Mouse (Mus musculus) central nervous system, embryonic 11.5 days (tissue): ENCODE measurements around the gene Olfr1256. TPM values are rescaled to one million over a fixed set of nuclear protein-coding genes. Genes with fewer than 3 reads are reported as not detected.

Experiments used
- polyA plus RNA-seq: library from polyadenylated mRNA; depleted of rRNA; stranded (reverse); fragments of >200 nt; gene quantifications from 2 replicates; pipeline ENCODE4 v1.2.3, GENCODE M21; 2012; rRNA removed

Olfr1256 gene
- polyA plus RNA-seq = not detected in 2 replicates

GRCm38 (mm10) chr2:89841455-89841854 lies at the start of gene Olfr1256:
Gene Olfr1256, minus strand, starts transcription at chr2:89841555.

GRCm38 (mm10) chr2:89878137-89878536 lies 36.8 kb upstream of the Olfr1256 start, which contains the start of gene Olfr1257:
Gene Olfr1257, plus strand, starts transcription at chr2:89878437.

GRCm38 (mm10) chr2:89848105-89848504 lies 6.8 kb upstream of the Olfr1256 start, which contains the start of gene Olfr48:
Gene Olfr48, minus strand, starts transcription at chr2:89848205.

GRCm38 (mm10) chr2:89811751-89812150 lies 29.6 kb downstream of the Olfr1256 start, which contains the start of gene Olfr1255:
Gene Olfr1255, plus strand, starts transcription at chr2:89812051.

GRCm38 (mm10) chr2:89793519-89793918 lies 47.8 kb downstream of the Olfr1256 start, which contains the start of gene Olfr1254:
Gene Olfr1254, minus strand, starts transcription at chr2:89793619.

Other genes starting within 250 kb of the Olfr1256 start
- gene Olfr1246, start 248.4 kb downstream of the Olfr1256 start, polyA plus RNA-seq = not detected in 2 replicates
- not detected in 2 replicates for gene Olfr1247, start 227.4 kb downstream of the Olfr1256 start, polyA plus RNA-seq
- not detected in 2 replicates for gene Olfr1248, start 223.3 kb downstream of the Olfr1256 start, polyA plus RNA-seq
- gene Olfr1249, start 206.6 kb downstream of the Olfr1256 start, polyA plus RNA-seq = not detected in 2 replicates
- gene Olfr1250, start 180.1 kb downstream of the Olfr1256 start, polyA plus RNA-seq = not detected in 2 replicates
- gene Olfr1251, start 169.6 kb downstream of the Olfr1256 start, polyA plus RNA-seq = not detected in 2 replicates
- not detected in 2 replicates for gene Olfr1252, start 116.5 kb downstream of the Olfr1256 start, polyA plus RNA-seq
- gene Olfr1253, start 84.5 kb downstream of the Olfr1256 start, polyA plus RNA-seq = not detected in 2 replicates
- not detected in 2 replicates for gene Olfr1254, start 47.9 kb downstream of the Olfr1256 start, polyA plus RNA-seq
- gene Olfr1255, start 29.5 kb downstream of the Olfr1256 start, polyA plus RNA-seq = not detected in 2 replicates
- gene Olfr48, start 6.7 kb upstream of the Olfr1256 start, polyA plus RNA-seq = not detected in 2 replicates
- not detected in 2 replicates for gene Olfr1257, start 36.9 kb upstream of the Olfr1256 start, polyA plus RNA-seq
- gene Olfr1258, start 85.8 kb upstream of the Olfr1256 start, polyA plus RNA-seq = not detected in 2 replicates
- gene Olfr1259, start 107.1 kb upstream of the Olfr1256 start, polyA plus RNA-seq = not detected in 2 replicates
- gene Olfr1260, start 132.8 kb upstream of the Olfr1256 start, polyA plus RNA-seq = not detected in 2 replicates
- not detected in 2 replicates for gene Olfr1261, start 149.7 kb upstream of the Olfr1256 start, polyA plus RNA-seq
- gene Olfr1262, start 158.6 kb upstream of the Olfr1256 start, polyA plus RNA-seq = not detected in 2 replicates
- not detected in 2 replicates for gene Olfr1263, start 170.6 kb upstream of the Olfr1256 start, polyA plus RNA-seq
- not detected in 2 replicates for gene Olfr1264, start 184.0 kb upstream of the Olfr1256 start, polyA plus RNA-seq
- not detected in 2 replicates for gene Olfr1265, start 193.8 kb upstream of the Olfr1256 start, polyA plus RNA-seq
- gene Olfr140, start 222.0 kb upstream of the Olfr1256 start, polyA plus RNA-seq = not detected in 2 replicates